Mouse (Mus musculus) testis, adult 2 months (tissue): ENCODE data around the gene Syce3.

Experiments used
- CTCF ChIP-seq: fragments of 200-500 bp; IDR thresholded peaks from 2 replicates; pipeline ENCODE4 v1.5.1; 2012; ENCODE audit warnings: low read depth, mild to moderate bottlenecking, inconsistent platforms, low read length, moderate library complexity; ENCODE audit not compliant: control insufficient read depth, insufficient read depth, insufficient replicate concordance
- POLR2A ChIP-seq: fragments of 200-500 bp; IDR thresholded peaks from 2 replicates; pipeline ENCODE4 v1.6.1; 2012; ENCODE audit warnings: low read depth, mild to moderate bottlenecking, inconsistent platforms, low read length, moderate library complexity; ENCODE audit not compliant: control insufficient read depth

- TF ChIP-seq CTCF (no peak), POLR2A (no peak)
These were observed 47.3 kb downstream of the Syce3 start for GRCm38 (mm10) chr15:89363051-89363450.
